Mouse (Mus musculus) CD4-positive, CD25-positive, alpha-beta regulatory T cell, adult 9 weeks (primary cell): ENCODE data around the gene Dyrk2. TPM values are rescaled to one million over a fixed set of nuclear protein-coding genes. Genes with fewer than 3 reads are reported as not detected.

Source experiments
- polyA plus RNA-seq: library from polyadenylated mRNA; unstranded; fragments of 100-300 nt; shearing (Covaris generic); gene quantifications from one replicate; pipeline ENCODE4 v1.2.1, GENCODE M21; 2017

Gene Dyrk2
- polyA plus RNA-seq: 7.4 TPM

GRCm38 (mm10) chr10:118870201-118870980 lies at the start of gene Dyrk2:
Gene Dyrk2, minus strand, starts transcription at chr10:118870209.

